Mouse (Mus musculus) hindbrain, embryonic 13.5 days (tissue): ENCODE measurements at regions not wholly inside any gene's neighbourhood (a gene's known extent, or its start where the extent isn't known, plus 50 kb on each side); places are given as distances from the start of the nearest gene placed in this dataset.
A peak's percentile ranks its signal among the peaks of the same experiment; 100 is the strongest.

ENCODE experiments used
- ATAC-seq: fragments of 200-750 bp; cut with Nextera tagmentation; 2 replicates; pipeline ENCODE4 v1.8.0; 2017; ENCODE audit warnings: moderate TSS enrichment; ENCODE audit not compliant: low FRiP score
- H3K27ac ChIP-seq: fragments of 300-500 bp; sonication (generic); 2 replicates; pipeline ENCODE4 v1.5.1; 2015; ENCODE audit warnings: inconsistent platforms, mild to moderate bottlenecking, moderate library complexity
- H3K27me3 ChIP-seq: fragments of 300-500 bp; sonication (generic); 2 replicates; pipeline ENCODE4 v1.6.1; 2015; ENCODE audit warnings: mild to moderate bottlenecking, inconsistent platforms
- H3K36me3 ChIP-seq: fragments of 300-500 bp; sonication (generic); 2 replicates; pipeline ENCODE4 v1.6.1; 2015; ENCODE audit warnings: mild to moderate bottlenecking, inconsistent platforms
- H3K4me1 ChIP-seq: fragments of 300-500 bp; sonication (generic); replicated peaks from 2 replicates; pipeline ENCODE4 v1.6.1; 2015; ENCODE audit warnings: inconsistent platforms
- H3K4me2 ChIP-seq: fragments of 300-500 bp; sonication (generic); 2 replicates; pipeline ENCODE4 v1.6.1; 2015; ENCODE audit warnings: inconsistent platforms, mild to moderate bottlenecking, moderate library complexity
- H3K4me3 ChIP-seq: fragments of 300-500 bp; sonication (generic); 2 replicates; pipeline ENCODE4 v1.5.1; 2015; ENCODE audit warnings: mild to moderate bottlenecking, inconsistent platforms
- H3K9ac ChIP-seq: fragments of 300-500 bp; sonication (generic); 2 replicates; pipeline ENCODE4 v1.6.1; 2015; ENCODE audit warnings: mild to moderate bottlenecking, inconsistent platforms
- H3K9me3 ChIP-seq: fragments of 300-500 bp; sonication (generic); 2 replicates; pipeline ENCODE4 v1.6.1; 2016; ENCODE audit warnings: inconsistent platforms
- WGBS: fragments of 180-500 bp; shearing (Covaris S2); methylation state at CpG from one replicate; pipeline ENCODE4 v1.1.7; 2015; 5-methylcytosine and 5-hydroxymethylcytosine counted together

DNA sequence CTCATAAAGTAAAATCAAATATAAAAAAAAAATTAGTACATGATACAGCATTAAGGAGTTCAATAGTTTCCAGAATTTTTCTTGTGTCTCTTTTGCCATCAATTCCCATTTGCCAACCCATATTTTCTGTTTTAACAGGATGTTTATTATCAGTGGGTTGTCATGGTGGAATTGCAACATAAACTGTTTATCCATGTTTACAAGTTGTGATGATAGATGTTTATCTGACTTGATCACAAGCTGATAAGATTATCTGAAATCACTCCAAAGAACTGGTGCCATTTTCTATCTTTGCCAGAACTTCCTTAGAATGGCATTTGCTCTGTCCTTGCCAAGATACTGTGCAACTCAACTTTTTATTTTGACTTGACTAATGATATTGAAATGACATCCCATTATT lies 466.8 kb downstream of the Pcdh7 start:
- no peak overlapping the region for H3K9ac ChIP-seq
- no peak overlapping the region for H3K4me3 ChIP-seq
- no peak overlapping the region for H3K27ac ChIP-seq
- H3K36me3 ChIP-seq = no peaks in the 10 kb centered on the region
- no peak overlapping the region for H3K4me2 ChIP-seq
- H3K4me1 ChIP-seq = no peaks in the 10 kb centered on the region
- no peak for ATAC-seq
- no peaks in the 10 kb centered on the region for H3K9me3 ChIP-seq
- H3K27me3 ChIP-seq = no peaks in the 10 kb centered on the region

GRCm38 (mm10) chr5:58207527-58207926 lies 489.8 kb downstream of the Pcdh7 start:
- Histone ChIP-seq H3K4me3 (no peak overlapping the region), H3K4me2 (no peak overlapping the region), H3K9me3 (no peaks in the 10 kb centered on the region), H3K4me1 (no peaks in the 10 kb centered on the region), H3K36me3 (no peaks in the 10 kb centered on the region), H3K27ac (no peak overlapping the region), H3K9ac (no peak overlapping the region), H3K27me3 (no peaks in the 10 kb centered on the region)
- ATAC-seq = no peak

DNA sequence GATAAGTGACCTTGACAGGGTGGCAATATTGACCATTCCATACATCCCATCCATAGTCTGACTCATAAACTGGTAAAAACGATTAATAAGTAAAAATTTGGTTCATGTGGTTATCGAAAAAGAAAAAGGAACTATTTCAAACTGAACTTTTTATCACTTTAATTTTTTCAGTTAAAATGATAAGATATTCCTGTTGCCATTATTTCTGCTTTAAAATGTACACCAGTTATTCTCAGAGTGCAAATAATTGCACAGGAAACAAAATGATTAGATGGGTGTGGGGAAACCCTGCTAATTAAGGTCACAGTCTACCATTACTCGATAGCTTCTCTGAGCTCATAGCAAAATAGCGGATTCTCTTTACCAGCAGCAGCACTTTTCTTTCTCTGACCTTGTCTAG lies 509.4 kb downstream of the Pcdh7 start:
- Histone ChIP-seq H3K4me2 (no peak overlapping the region), H3K9me3 (no peaks in the 10 kb centered on the region), H3K4me1 (peaks cover 3% of the 10 kb centered on the region; the same call in 1 of the 2 replicates), H3K27ac (no peak overlapping the region), H3K4me3 (no peak overlapping the region), H3K9ac (no peak overlapping the region), H3K27me3 (no peaks in the 10 kb centered on the region), H3K36me3 (no peaks in the 10 kb centered on the region)
- 91% methylated on average over 4 of the region's 4 CpGs for WGBS
- no peak for ATAC-seq

DNA sequence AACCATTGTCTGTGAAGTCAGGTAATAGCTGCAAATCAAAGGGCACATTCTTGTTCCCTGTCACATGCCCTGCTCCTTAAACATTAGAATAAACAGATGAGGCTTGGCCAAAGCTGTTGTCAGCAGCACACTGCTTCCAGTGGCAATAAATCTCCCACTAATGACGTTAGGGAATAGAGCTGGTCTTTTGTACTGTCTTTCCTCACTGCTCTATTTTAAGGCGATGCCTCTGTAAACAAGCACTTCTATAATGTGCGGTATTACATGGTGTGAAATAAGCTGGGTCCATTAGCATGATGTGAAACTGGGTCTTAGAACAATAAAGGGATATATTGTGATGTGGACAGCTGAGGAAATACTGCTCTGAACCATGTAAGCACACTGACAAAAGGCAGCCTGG lies 511.0 kb downstream of the Pcdh7 start:
- 0 out of 2 replicates have a peak, but pooled peaks have one; percentile 21 for ATAC-seq
- H3K9me3 ChIP-seq = peaks cover 4% of the 10 kb centered on the region; the same call in 1 of the 2 replicates
- WGBS = 34% methylated on average over 3 of the region's 3 CpGs
- no peaks in the 10 kb centered on the region for H3K36me3 ChIP-seq
- H3K27ac ChIP-seq = no peak overlapping the region; the same call in 1 of the 2 replicates
- H3K27me3 ChIP-seq = no peaks in the 10 kb centered on the region
- no peak overlapping the region for H3K4me2 ChIP-seq
- H3K4me1 ChIP-seq = peaks cover 3% of the 10 kb centered on the region; the same call in 1 of the 2 replicates
- H3K4me3 ChIP-seq = no peak overlapping the region
- H3K9ac ChIP-seq = no peak overlapping the region
